Mouse (Mus musculus) kidney, postnatal 0 days (tissue): ENCODE data around the gene Fgfr2. TPM values are rescaled to one million over a fixed set of nuclear protein-coding genes. Genes with fewer than 3 reads are reported as not detected.

Experiments
- ATAC-seq: fragments of 200-750 bp; cut with Nextera tagmentation; replicated peaks from 2 replicates; pipeline ENCODE4 v1.8.0; 2017; ENCODE audit warnings: low read depth, moderate number of reproducible peaks, moderate TSS enrichment, moderate library complexity; ENCODE audit not compliant: low FRiP score
- DNase-seq: peaks from one replicate; pipeline ENCODE4 v3.0.0-alpha.2; 2016; ENCODE audit warnings: low spot score
- H3K27ac ChIP-seq: fragments of 300-500 bp; sonication (generic); 2 replicates; pipeline ENCODE4 v1.5.1; 2014; ENCODE audit warnings: mild to moderate bottlenecking
- H3K27me3 ChIP-seq: fragments of 300-500 bp; sonication (generic); 2 replicates; pipeline ENCODE4 v1.6.1; 2014; ENCODE audit warnings: low read length, mixed read lengths; ENCODE audit not compliant: insufficient read depth
- H3K36me3 ChIP-seq: fragments of 300-500 bp; sonication (generic); 2 replicates; pipeline ENCODE4 v1.6.1; 2014; ENCODE audit warnings: low read length, mixed read lengths; ENCODE audit not compliant: insufficient read depth
- H3K4me1 ChIP-seq: fragments of 300-500 bp; sonication (generic); replicated peaks from 2 replicates; pipeline ENCODE4 v1.6.1; 2014; ENCODE audit warnings: antibody characterized with exemption, low read length, mixed read lengths; ENCODE audit not compliant: insufficient read depth
- H3K4me2 ChIP-seq: fragments of 300-500 bp; sonication (generic); 2 replicates; pipeline ENCODE4 v1.6.1; 2014; ENCODE audit warnings: mild to moderate bottlenecking, low read length, moderate library complexity, mixed read lengths
- H3K4me3 ChIP-seq: fragments of 300-500 bp; sonication (generic); replicated peaks from 2 replicates; pipeline ENCODE4 v1.5.1; 2014; ENCODE audit warnings: low read depth, low read length
- H3K9ac ChIP-seq: fragments of 300-500 bp; sonication (generic); 2 replicates; pipeline ENCODE4 v1.6.1; 2014; ENCODE audit warnings: low read depth, low read length
- H3K9me3 ChIP-seq: fragments of 300-500 bp; sonication (generic); replicated peaks from 2 replicates; pipeline ENCODE4 v1.6.1; 2016; ENCODE audit warnings: low read length, inconsistent platforms, mixed read lengths
- CTCF ChIP-seq: IDR thresholded peaks from 2 replicates; pipeline ENCODE4 v1.5.1; 2016; ENCODE audit warnings: antibody characterized with exemption, low read depth, mild to moderate bottlenecking, moderate library complexity
- WGBS: fragments of 180-500 bp; shearing (Covaris S2); extraction: QIAGEN DNeasy Blood & Tissue Kit; methylation state at CpG from one replicate; pipeline ENCODE4 v1.1.7; 2014; 5-methylcytosine and 5-hydroxymethylcytosine counted together
- polyA plus RNA-seq: library from polyadenylated mRNA; unstranded; fragments of >200 nt; fragmentation: Nextera tagmentation; extraction: Ambion mirVana; gene quantifications from 2 replicates; pipeline ENCODE4 v1.2.1, GENCODE M21; 2015

Fgfr2 gene
- polyA plus RNA-seq, 1 experiment from 2014 or later, result 79.8 TPM

- no peak for ATAC-seq
- Histone ChIP-seq H3K27ac (no peak overlapping the region), H3K36me3 (no peaks in the 10 kb centered on the region), H3K4me3 (no peak overlapping the region), H3K9me3 (peaks cover 5% of the 10 kb centered on the region; the same call in 1 of the 2 replicates), H3K4me1 (no peaks in the 10 kb centered on the region), H3K4me2 (no peak overlapping the region), H3K27me3 (no peaks in the 10 kb centered on the region), H3K9ac (no peak overlapping the region)
- DNase-seq, result peak; percentile 31
- peak; percentile 54; the same call in 1 of the 2 replicates for TF ChIP-seq CTCF
- WGBS, result 9% methylated on average over 4 of the region's 4 CpGs
Observed at GRCm38 (mm10) chr7:131897282-131897681, 1225.9 kb downstream of the Fgfr2 start.

- H3K4me1 ChIP-seq, result no peaks in the 10 kb centered on the region
- H3K4me2 ChIP-seq, result no peak overlapping the region
- H3K36me3 ChIP-seq, result no peaks in the 10 kb centered on the region
- WGBS, result 58% methylated on average over 6 of the region's 6 CpGs
- H3K27ac ChIP-seq, result no peak overlapping the region
- H3K27me3 ChIP-seq, result no peaks in the 10 kb centered on the region
- H3K9me3 ChIP-seq, result no peaks in the 10 kb centered on the region
- H3K9ac ChIP-seq, result no peak overlapping the region
- TF ChIP-seq CTCF, result no peak
- no peak for DNase-seq
- no peak for ATAC-seq
- no peak overlapping the region for H3K4me3 ChIP-seq
Observed at GRCm38 (mm10) chr7:131882824-131883223, 1240.3 kb downstream of the Fgfr2 start.

GRCm38 (mm10) chr7:131881876-131882615 is 1241.1 kb downstream of the Fgfr2 start:
- Histone ChIP-seq H3K27ac (no peak overlapping the region), H3K4me3 (no peak overlapping the region), H3K4me2 (no peak overlapping the region), H3K9ac (no peak overlapping the region), H3K36me3 (no peaks in the 10 kb centered on the region), H3K9me3 (no peaks in the 10 kb centered on the region), H3K27me3 (no peaks in the 10 kb centered on the region), H3K4me1 (no peaks in the 10 kb centered on the region)
- TF ChIP-seq CTCF, result peak; percentile 99
- DNase-seq (peak; percentile 71), ATAC-seq (0 out of 2 replicates have a peak, but pooled peaks have one; percentile 25)
- 60% methylated on average over 5 of the region's 5 CpGs for WGBS

- no peaks in the 10 kb centered on the region for H3K27me3 ChIP-seq
- no peak overlapping the region for H3K4me3 ChIP-seq
- DNase-seq, result no peak
- H3K9me3 ChIP-seq, result no peaks in the 10 kb centered on the region
- 0 out of 2 replicates have a peak overlapping the region, but pooled peaks have one; percentile 13 for H3K9ac ChIP-seq
- ATAC-seq, result no peak
- TF ChIP-seq CTCF, result no peak
- 76% methylated on average over 5 of the region's 5 CpGs for WGBS
- no peak overlapping the region for H3K4me2 ChIP-seq
- no peak overlapping the region for H3K27ac ChIP-seq
- H3K4me1 ChIP-seq, result no peaks in the 10 kb centered on the region
- H3K36me3 ChIP-seq, result no peaks in the 10 kb centered on the region
Observed at GRCm38 (mm10) chr7:131880150-131880549, 1243.0 kb downstream of the Fgfr2 start.

- peak; percentile 3 for DNase-seq
- 53% methylated on average over 8 of the region's 8 CpGs for WGBS
- H3K4me3 ChIP-seq, result no peak overlapping the region
- H3K27ac ChIP-seq, result no peak overlapping the region
- ATAC-seq, result no peak
- no peak overlapping the region for H3K4me2 ChIP-seq
- H3K36me3 ChIP-seq, result no peaks in the 10 kb centered on the region
- no peak overlapping the region for H3K9ac ChIP-seq
- H3K9me3 ChIP-seq, result no peaks in the 10 kb centered on the region
- no peaks in the 10 kb centered on the region for H3K4me1 ChIP-seq
- H3K27me3 ChIP-seq, result no peaks in the 10 kb centered on the region
- no peak for TF ChIP-seq CTCF
Observed at GRCm38 (mm10) chr7:131878846-131879245, 1244.3 kb downstream of the Fgfr2 start.

- H3K27me3 ChIP-seq, result no peaks in the 10 kb centered on the region
- no peak overlapping the region for H3K27ac ChIP-seq
- DNase-seq (peak; percentile 8), ATAC-seq (no peak)
- TF ChIP-seq CTCF, result peak; percentile 49; the same call in 1 of the 2 replicates
- H3K4me3 ChIP-seq, result no peak overlapping the region
- no peaks in the 10 kb centered on the region for H3K9me3 ChIP-seq
- H3K4me2 ChIP-seq, result no peak overlapping the region
- H3K9ac ChIP-seq, result no peak overlapping the region
- H3K4me1 ChIP-seq, result no peaks in the 10 kb centered on the region
- H3K36me3 ChIP-seq, result no peaks in the 10 kb centered on the region
Observed at GRCm38 (mm10) chr7:131861157-131861556, 1262.0 kb downstream of the Fgfr2 start.
